Mouse (Mus musculus) CD4-positive naive resting alpha-beta T cell, adult 76 days (primary cell): ENCODE results near the gene Sh2d3c. TPM values are rescaled to one million over a fixed set of nuclear protein-coding genes. Genes with fewer than 3 reads are reported as not detected.

Experiments
- total RNA-seq: library from RNA; stranded (reverse); gene quantifications from one replicate; pipeline ENCODE4 v1.2.4, GENCODE M21; 2023

Gene Sh2d3c
- total RNA-seq: 81.0 TPM

GRCm38 (mm10) chr2:32720681-32721229, at the start of gene Sh2d3c:
Gene Sh2d3c, plus strand, starts transcription at chr2:32721055.

GRCm38 (mm10) chr2:32704021-32704421, 16.8 kb upstream of the Sh2d3c start, which contains the start of gene Fpgs:
Gene Fpgs, minus strand, starts transcription at chr2:32704145.

DNA sequence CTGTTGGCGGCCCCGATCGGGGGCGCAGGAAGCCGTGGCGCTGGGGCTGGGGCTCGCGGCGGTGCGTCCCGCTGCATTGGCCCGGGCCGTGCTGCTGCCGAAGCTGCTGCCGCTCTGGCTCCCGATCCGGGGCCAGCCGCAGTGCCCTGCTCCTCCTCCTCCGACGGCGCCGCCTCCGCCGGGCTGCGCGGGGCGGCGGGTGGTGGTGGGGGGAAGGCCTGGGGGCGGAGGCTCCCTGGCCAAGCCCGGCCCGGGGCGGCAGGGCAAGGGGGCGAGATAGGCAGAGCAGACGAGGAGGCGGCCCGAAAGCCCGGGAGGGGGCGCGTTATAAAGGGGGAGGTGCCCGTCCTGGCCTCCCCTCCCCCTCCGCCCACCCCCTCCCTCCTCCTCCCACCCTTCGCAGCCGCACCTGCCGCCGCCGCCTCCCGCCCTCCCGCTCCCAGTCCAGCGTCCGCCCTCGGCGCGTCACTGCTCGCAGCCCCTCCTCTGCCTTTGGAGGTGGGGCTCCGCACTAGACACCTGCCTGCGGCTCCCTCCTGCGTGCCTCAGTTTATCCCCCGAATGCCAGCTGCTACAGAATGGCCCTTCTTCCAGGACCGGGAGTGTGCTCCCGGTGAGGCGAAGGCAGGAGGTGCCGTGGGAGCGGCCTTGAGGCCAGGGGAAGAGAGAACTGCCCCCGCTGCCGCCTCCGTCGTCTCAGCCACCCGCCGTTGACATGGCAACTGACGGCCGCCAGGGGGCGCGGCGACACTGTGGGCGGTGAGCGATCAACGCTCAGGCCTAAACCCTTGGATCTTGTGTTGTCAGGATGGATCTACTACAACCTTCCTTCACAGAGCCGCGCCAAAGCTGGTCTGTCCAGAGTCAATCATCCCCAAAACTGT, 7.7 kb upstream of the Sh2d3c start, which contains the start of gene Cdk9:
TSS of gene Cdk9 (minus strand) at position 143 of the 884 bp plus-strand sequence.

GRCm38 (mm10) chr2:32740916-32741272, 20.0 kb downstream of the Sh2d3c start, which contains the start of gene 6330409D20Rik:
Gene 6330409D20Rik, minus strand, starts transcription at chr2:32741016.

DNA sequence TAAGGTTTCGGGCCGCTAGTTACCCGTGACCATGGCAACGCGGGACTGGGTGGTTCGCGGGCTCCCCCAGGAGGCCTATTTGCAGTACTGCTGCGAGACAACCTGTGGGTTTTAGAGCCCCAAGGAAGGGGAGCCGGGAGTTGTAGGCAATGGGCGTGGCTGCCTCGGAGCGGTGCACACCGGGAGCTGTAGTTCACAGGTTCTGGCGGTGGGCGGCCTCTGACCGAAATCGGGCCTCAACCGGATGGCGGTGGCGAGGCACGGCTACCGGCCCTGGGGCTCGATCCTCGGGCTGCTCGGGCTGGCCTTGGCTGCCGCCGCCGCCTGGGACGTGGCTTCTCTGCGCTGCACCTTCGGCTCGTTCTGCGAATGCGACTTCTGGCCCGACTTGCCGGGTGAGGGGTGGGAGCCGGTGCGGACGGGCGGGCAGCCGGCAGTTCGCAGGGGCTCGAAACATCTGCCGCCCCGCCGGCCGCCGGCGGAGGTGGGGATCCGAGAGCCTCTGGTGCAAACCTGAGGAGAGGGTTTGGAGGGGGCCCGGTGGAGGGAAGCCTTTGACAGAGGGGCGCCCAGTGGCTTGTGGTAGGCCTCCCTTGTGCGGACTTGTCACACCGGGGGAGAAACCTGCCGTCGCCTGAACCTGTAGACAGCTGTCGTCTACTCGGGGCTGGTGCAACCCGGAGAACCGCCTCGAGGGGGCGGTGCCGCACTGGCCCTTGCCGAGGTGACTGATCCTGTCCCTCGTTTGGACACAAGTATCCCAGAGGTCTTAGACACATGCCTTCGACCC, 36.4 kb downstream of the Sh2d3c start, which contains the start of gene Tor2a:
TSS of gene Tor2a (plus strand) at position 179 of the 790 bp plus-strand sequence.

GRCm38 (mm10) chr2:32775359-32776074, 54.7 kb downstream of the Sh2d3c start, which contains the start of the genes Ttc16 and Ptrh1:
Gene Ttc16, minus strand, starts transcription at chr2:32775633.
Gene Ptrh1, plus strand, starts transcription at chr2:32775786.

DNA sequence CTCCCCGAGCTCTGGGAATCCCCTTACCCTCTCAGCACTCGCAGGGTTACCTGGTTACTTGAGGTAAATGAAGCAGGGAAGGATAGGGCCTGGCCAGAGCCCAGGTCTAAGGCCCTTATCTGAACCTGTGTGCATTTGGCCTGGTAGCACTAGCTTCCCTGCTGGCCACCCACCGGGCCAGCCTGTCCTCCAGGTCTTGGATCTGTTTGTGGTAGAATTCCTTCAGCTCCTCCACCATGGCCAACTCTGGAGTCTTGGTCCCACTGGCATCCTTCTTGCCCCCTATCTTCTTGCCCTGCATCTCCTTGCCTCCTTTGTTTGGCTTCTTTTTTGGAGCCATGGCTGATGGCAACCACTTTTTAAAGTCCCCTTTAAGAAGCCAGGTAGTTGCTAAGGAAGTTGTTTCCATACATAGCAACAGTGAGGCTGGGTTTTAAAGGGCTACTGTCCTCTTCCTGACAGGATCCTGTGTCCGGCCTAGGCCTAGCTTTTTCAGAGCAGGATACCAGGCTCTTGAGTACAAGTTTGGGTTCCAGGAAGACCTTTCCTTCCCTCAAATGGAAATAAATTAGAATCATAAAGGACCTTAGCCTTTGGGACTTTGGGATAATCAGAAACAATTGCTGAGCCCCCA, 63.3 kb downstream of the Sh2d3c start, which contains the start of gene Cfap157:
TSS of gene Cfap157 (minus strand) at position 381 of the 634 bp plus-strand sequence.

Other genes starting within 250 kb of the Sh2d3c start
- 163 TPM for gene Fam102a, start 185.7 kb upstream of the Sh2d3c start, total RNA-seq
- gene Dpm2, start 150.2 kb upstream of the Sh2d3c start, total RNA-seq: 50.7 TPM
- gene Pip5kl1, start 146.3 kb upstream of the Sh2d3c start, total RNA-seq: 0.76 TPM
- gene 9430097D07Rik, start 145.4 kb upstream of the Sh2d3c start, total RNA-seq: not detected
- gene St6galnac4, start 134.0 kb upstream of the Sh2d3c start, total RNA-seq: 18.8 TPM
- gene St6galnac6, start 121.3 kb upstream of the Sh2d3c start, total RNA-seq: 4.1 TPM
- not detected for gene Ak1, start 99.3 kb upstream of the Sh2d3c start, total RNA-seq
- 3.4 TPM for gene Eng, start 74.5 kb upstream of the Sh2d3c start, total RNA-seq
- gene Fpgs, start 16.9 kb upstream of the Sh2d3c start, total RNA-seq: 26.7 TPM
- 92.9 TPM for gene Cdk9, start 8.0 kb upstream of the Sh2d3c start, total RNA-seq
- not detected for gene 6330409D20Rik, start 20.0 kb downstream of the Sh2d3c start, total RNA-seq
- 26.4 TPM for gene Tor2a, start 36.2 kb downstream of the Sh2d3c start, total RNA-seq
- gene Ttc16, start 54.6 kb downstream of the Sh2d3c start, total RNA-seq: 0.21 TPM
- 3.8 TPM for gene Ptrh1, start 54.7 kb downstream of the Sh2d3c start, total RNA-seq
- not detected for gene Cfap157, start 63.4 kb downstream of the Sh2d3c start, total RNA-seq
- 1.3 TPM for gene Stxbp1, start 126.2 kb downstream of the Sh2d3c start, total RNA-seq
- gene Fam129b, start 155.1 kb downstream of the Sh2d3c start, total RNA-seq: 0.67 TPM
- gene Rpl12, start 240.5 kb downstream of the Sh2d3c start, total RNA-seq: 1,193 TPM
- 13.2 TPM for gene Lrsam1, start 240.6 kb downstream of the Sh2d3c start, total RNA-seq